Mouse (Mus musculus) hindbrain, embryonic 11.5 days (tissue): ENCODE data around the gene Zar1l. TPM values are rescaled to one million over a fixed set of nuclear protein-coding genes. Genes with fewer than 3 reads are reported as not detected.
"Not testable (repeated sequence)": the region's sequence is repeated elsewhere in the genome, so short reads cannot be mapped to it uniquely, and the experiment has no call there.

ENCODE experiments used
- ATAC-seq: fragments of 200-750 bp; cut with Nextera tagmentation; 2 replicates; pipeline ENCODE4 v1.8.0; 2017; ENCODE audit warnings: mild to moderate bottlenecking, moderate TSS enrichment, moderate library complexity; ENCODE audit not compliant: low FRiP score
- DNase-seq: peaks from one replicate; pipeline ENCODE4 v3.0.0-alpha.2; 2015; ENCODE audit warnings: low spot score
- H3K27ac ChIP-seq: fragments of 300-500 bp; sonication (generic); 2 replicates; pipeline ENCODE4 v1.5.1; 2014; ENCODE audit warnings: mild to moderate bottlenecking, low read depth, low read length
- H3K27me3 ChIP-seq: fragments of 300-500 bp; sonication (generic); 2 replicates; pipeline ENCODE4 v1.6.1; 2014; ENCODE audit warnings: mild to moderate bottlenecking, low read length, moderate library complexity, mixed read lengths; ENCODE audit not compliant: control insufficient read depth, insufficient read depth
- H3K36me3 ChIP-seq: fragments of 300-500 bp; sonication (generic); 2 replicates; pipeline ENCODE4 v1.6.1; 2014; ENCODE audit warnings: mild to moderate bottlenecking, low read length, moderate library complexity, mixed read lengths; ENCODE audit not compliant: control insufficient read depth, insufficient read depth
- H3K4me1 ChIP-seq: fragments of 300-500 bp; sonication (generic); replicated peaks from 2 replicates; pipeline ENCODE4 v1.6.1; 2014; ENCODE audit warnings: low read length, mixed read lengths; ENCODE audit not compliant: control insufficient read depth, insufficient read depth
- H3K4me2 ChIP-seq: fragments of 300-500 bp; sonication (generic); replicated peaks from 2 replicates; pipeline ENCODE4 v1.6.1; 2014; ENCODE audit warnings: mild to moderate bottlenecking, low read depth, low read length
- H3K4me3 ChIP-seq: fragments of 300-500 bp; sonication (generic); 2 replicates; pipeline ENCODE4 v1.5.1; 2014; ENCODE audit warnings: low read depth, low read length
- H3K9ac ChIP-seq: fragments of 300-500 bp; sonication (generic); 2 replicates; pipeline ENCODE4 v1.6.1; 2014; ENCODE audit warnings: low read depth, low read length
- H3K9me3 ChIP-seq: fragments of 300-500 bp; sonication (generic); 2 replicates; pipeline ENCODE4 v1.6.1; 2016; ENCODE audit warnings: low read length; ENCODE audit not compliant: control insufficient read depth
- whole genome bisulfite sequencing: fragments of 180-500 bp; shearing (Covaris S2); extraction: QIAGEN DNeasy Blood & Tissue Kit; methylation state at CpG from one replicate; pipeline ENCODE4 v1.1.7; 2014; 5-methylcytosine and 5-hydroxymethylcytosine counted together
- polyA plus RNA-seq: library from polyadenylated mRNA; unstranded; fragments of >200 nt; fragmentation: Nextera tagmentation; extraction: Ambion mirVana; gene quantifications from 2 replicates; pipeline ENCODE4 v1.2.1, GENCODE M21; 2014

Zar1l gene
- polyA plus RNA-seq, 1 experiment from 2014 or later = not detected

GRCm38 (mm10) chr5:150510451-150511225 lies 7.3 kb downstream of the Zar1l start:
- no peaks in the 10 kb centered on the region for H3K27me3 ChIP-seq
- no peak for ATAC-seq
- H3K4me2 ChIP-seq = no peak overlapping the region
- H3K4me3 ChIP-seq = no peak overlapping the region
- no peaks in the 10 kb centered on the region for H3K36me3 ChIP-seq
- DNase-seq = no peak
- WGBS = 85% methylated on average over 6 of the region's 6 CpGs
- H3K27ac ChIP-seq = no peak overlapping the region
- H3K4me1 ChIP-seq = no peaks in the 10 kb centered on the region
- H3K9me3 ChIP-seq = no peaks in the 10 kb centered on the region
- no peak overlapping the region for H3K9ac ChIP-seq

- Histone ChIP-seq H3K4me1 (no peaks in the 10 kb centered on the region), H3K4me3 (no peak overlapping the region), H3K27me3 (no peaks in the 10 kb centered on the region), H3K9me3 (no peaks in the 10 kb centered on the region), H3K4me2 (no peak overlapping the region), H3K27ac (no peak overlapping the region), H3K9ac (no peak overlapping the region), H3K36me3 (no peaks in the 10 kb centered on the region)
- ATAC-seq = no peak
- peak; percentile 57 for DNase-seq
- 51% methylated on average over 6 of the region's 6 CpGs for WGBS
Observed at GRCm38 (mm10) chr5:150495792-150496191, 22.2 kb downstream of the Zar1l start.

DNA sequence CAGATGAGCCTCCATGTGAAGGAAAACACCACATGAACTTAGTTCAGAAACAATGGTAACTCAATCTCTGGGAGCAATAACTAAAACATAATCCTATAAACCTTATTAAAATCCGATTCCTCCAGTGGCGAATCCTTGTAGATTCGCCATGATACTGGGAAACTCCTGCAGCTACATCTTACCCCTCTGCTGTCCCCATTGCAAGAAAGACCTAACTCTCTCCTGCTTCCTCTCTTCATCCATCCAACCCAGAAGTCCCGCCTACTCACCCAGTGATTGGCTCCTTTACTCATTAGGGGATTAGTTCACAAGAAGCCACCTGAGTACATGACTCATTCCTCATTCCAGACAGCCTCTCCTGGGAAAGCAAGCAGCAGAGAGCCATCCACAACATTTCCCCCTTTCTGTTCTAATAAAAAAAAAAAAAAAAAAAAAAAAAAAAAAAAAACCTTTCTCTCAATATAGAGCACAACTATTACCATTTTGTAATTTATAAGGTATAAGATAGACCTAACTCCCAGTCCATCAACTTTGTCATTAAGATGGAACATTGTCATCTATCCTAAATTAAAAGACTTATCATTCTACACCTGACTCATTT lies 26.3 kb downstream of the Zar1l start:
- 93% methylated on average over 4 of the region's 4 CpGs for WGBS
- not testable (repeated sequence) for H3K27ac ChIP-seq, DNase-seq, H3K4me2 ChIP-seq, H3K9ac ChIP-seq, H3K36me3 ChIP-seq, H3K4me1 ChIP-seq, H3K9me3 ChIP-seq, H3K4me3 ChIP-seq, ATAC-seq, H3K27me3 ChIP-seq

- H3K27ac ChIP-seq = no peak overlapping the region
- 81% methylated on average over 8 of the region's 8 CpGs for WGBS
- H3K36me3 ChIP-seq = no peaks in the 10 kb centered on the region
- DNase-seq (no peak), ATAC-seq (no peak)
- H3K4me2 ChIP-seq = no peak overlapping the region
- H3K27me3 ChIP-seq = no peaks in the 10 kb centered on the region
- H3K9me3 ChIP-seq = no peaks in the 10 kb centered on the region
- H3K4me3 ChIP-seq = no peak overlapping the region
- H3K9ac ChIP-seq = no peak overlapping the region
- no peaks in the 10 kb centered on the region for H3K4me1 ChIP-seq
Observed at GRCm38 (mm10) chr5:150490821-150491220, 27.1 kb downstream of the Zar1l start.

- Histone ChIP-seq H3K4me1 (no peaks in the 10 kb centered on the region), H3K4me3 (no peak overlapping the region), H3K9ac (no peak overlapping the region), H3K9me3 (no peaks in the 10 kb centered on the region), H3K4me2 (no peak overlapping the region), H3K27ac (no peak overlapping the region), H3K27me3 (no peaks in the 10 kb centered on the region), H3K36me3 (no peaks in the 10 kb centered on the region)
- DNase-seq (no peak), ATAC-seq (no peak)
- 90% methylated on average over 3 of the region's 3 CpGs for WGBS
Observed at GRCm38 (mm10) chr5:150490285-150490684, 27.7 kb downstream of the Zar1l start.

DNA sequence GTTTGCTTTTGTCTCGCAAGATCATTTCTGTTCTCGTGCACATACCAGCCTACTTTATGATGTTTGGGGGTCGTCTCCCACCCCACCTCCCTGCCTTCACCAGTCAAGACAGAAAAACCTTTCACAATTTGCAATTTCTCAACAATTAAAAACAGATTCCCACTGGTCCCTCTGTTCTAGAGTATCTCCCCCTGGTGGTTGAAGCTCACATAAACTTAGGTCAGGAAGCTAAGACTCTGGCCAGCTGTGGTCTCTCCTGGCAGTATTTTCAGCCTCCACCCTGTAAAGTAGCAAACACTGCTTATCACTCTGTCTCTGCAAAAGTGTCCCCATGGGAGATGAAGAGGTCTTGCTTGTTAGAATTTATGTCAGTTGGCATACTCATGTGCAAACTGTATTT lies 32.8 kb downstream of the Zar1l start:
- Histone ChIP-seq H3K4me2 (no peak overlapping the region), H3K4me1 (no peaks in the 10 kb centered on the region), H3K9me3 (no peaks in the 10 kb centered on the region), H3K4me3 (no peak overlapping the region), H3K9ac (no peak overlapping the region), H3K27me3 (no peaks in the 10 kb centered on the region), H3K36me3 (no peaks in the 10 kb centered on the region), H3K27ac (no peak overlapping the region)
- DNase-seq (peak; percentile 55), ATAC-seq (no peak)
- 57% methylated on average over 3 of the region's 3 CpGs for WGBS

- Histone ChIP-seq H3K4me2 (no peak overlapping the region), H3K36me3 (no peaks in the 10 kb centered on the region), H3K9me3 (no peaks in the 10 kb centered on the region), H3K4me3 (no peak overlapping the region), H3K27ac (no peak overlapping the region), H3K9ac (no peak overlapping the region), H3K27me3 (no peaks in the 10 kb centered on the region), H3K4me1 (no peaks in the 10 kb centered on the region)
- 78% methylated on average over 4 of the region's 4 CpGs for WGBS
- ATAC-seq = no peak
- DNase-seq = no peak
Observed at GRCm38 (mm10) chr5:150478612-150479011, 39.4 kb downstream of the Zar1l start.

GRCm38 (mm10) chr5:150477364-150477763 lies 40.6 kb downstream of the Zar1l start:
- DNase-seq (no peak), ATAC-seq (no peak)
- H3K9me3 ChIP-seq = no peaks in the 10 kb centered on the region
- H3K27me3 ChIP-seq = no peaks in the 10 kb centered on the region
- no peak overlapping the region for H3K9ac ChIP-seq
- no peaks in the 10 kb centered on the region for H3K4me1 ChIP-seq
- H3K27ac ChIP-seq = no peak overlapping the region
- 71% methylated on average over 4 of the region's 4 CpGs for WGBS
- H3K36me3 ChIP-seq = no peaks in the 10 kb centered on the region
- no peak overlapping the region for H3K4me2 ChIP-seq
- no peak overlapping the region for H3K4me3 ChIP-seq

DNA sequence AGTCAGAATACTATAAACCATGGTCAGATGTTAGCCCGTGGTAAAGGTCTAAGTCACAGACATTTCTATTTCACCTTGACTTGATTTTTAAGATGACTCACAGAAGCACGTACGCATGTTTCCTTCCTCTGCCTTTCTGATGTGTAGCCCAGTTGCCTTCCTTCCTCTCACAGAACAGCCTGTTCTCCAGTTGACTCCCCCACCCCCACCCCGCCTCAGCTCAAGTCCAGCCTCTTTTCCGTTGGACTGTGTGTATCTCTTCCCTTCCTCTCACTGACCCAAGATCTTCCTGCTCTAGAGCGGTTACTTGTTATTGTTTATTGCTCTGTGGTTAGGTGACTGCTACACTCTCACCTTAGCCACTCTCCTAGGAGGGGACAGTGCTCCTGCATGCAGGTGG lies 49.5 kb downstream of the Zar1l start:
- Histone ChIP-seq H3K4me1 (no peaks in the 10 kb centered on the region), H3K4me3 (no peak overlapping the region), H3K9ac (no peak overlapping the region), H3K27me3 (no peaks in the 10 kb centered on the region), H3K4me2 (no peak overlapping the region), H3K27ac (no peak overlapping the region), H3K36me3 (no peaks in the 10 kb centered on the region), H3K9me3 (no peaks in the 10 kb centered on the region)
- ATAC-seq (no peak), DNase-seq (no peak)
- 73% methylated on average over 6 of the region's 6 CpGs for WGBS
